Mouse (Mus musculus): ENCODE data around the gene Asb18. TPM values are rescaled to one million over a fixed set of nuclear protein-coding genes. Genes with fewer than 3 reads are reported as not detected.
A peak's percentile ranks its signal among the peaks of the same experiment; 100 is the strongest.

Asb18 gene
- polyA plus RNA-seq, 1 experiment from 2014 or later, result 0.04 TPM

GRCm38 (mm10) chr1:89934316-89935260 is 79.9 kb downstream of the Asb18 start:
- peaks cover 32% of the 10 kb centered on the region for H3K4me1 ChIP-seq (ENCODE audit: control insufficient read depth, insufficient read depth, low read length)
- WGBS, result 2% methylated on average over 19 of the region's 19 CpGs
- peaks cover 86% of the 10 kb centered on the region for H3K27me3 ChIP-seq (ENCODE audit: control insufficient read depth, insufficient read depth, low read length)
- H3K36me3 ChIP-seq (ENCODE audit: control insufficient read depth, insufficient read depth, low read length), result no peaks in the 10 kb centered on the region
- H3K9me3 ChIP-seq (ENCODE audit: control insufficient read depth, low read length), result no peaks in the 10 kb centered on the region; the same call in 1 of the 2 replicates
- H3K27ac ChIP-seq (replicated peaks; ENCODE audit: low read depth, low read length), result no peak overlapping the region
- DNase-seq (ENCODE audit: low spot score), result no peak
- no peak overlapping the region for H3K4me2 ChIP-seq (ENCODE audit: low read depth, severe bottlenecking)
- no peak overlapping the region for H3K4me3 ChIP-seq (ENCODE audit: low read depth, low read length)
- H3K9ac ChIP-seq (ENCODE audit: low read length), result no peak overlapping the region
- no peak for ATAC-seq (ENCODE audit: insufficient number of reproducible peaks, low FRiP score, low TSS enrichment, low read depth)

GRCm38 (mm10) chr1:89933786-89934185 is 80.7 kb downstream of the Asb18 start:
- Histone ChIP-seq H3K27ac (replicated peaks; ENCODE audit: low read depth, low read length) (no peak overlapping the region), H3K4me2 (ENCODE audit: low read depth, severe bottlenecking) (no peak overlapping the region), H3K4me1 (ENCODE audit: control insufficient read depth, insufficient read depth, low read length) (peaks cover 32% of the 10 kb centered on the region), H3K36me3 (ENCODE audit: control insufficient read depth, insufficient read depth, low read length) (no peaks in the 10 kb centered on the region), H3K9ac (ENCODE audit: low read length) (no peak overlapping the region), H3K27me3 (ENCODE audit: control insufficient read depth, insufficient read depth, low read length) (peaks cover 88% of the 10 kb centered on the region), H3K4me3 (ENCODE audit: low read depth, low read length) (no peak overlapping the region), H3K9me3 (ENCODE audit: control insufficient read depth, low read length) (no peaks in the 10 kb centered on the region; the same call in 1 of the 2 replicates)
- ATAC-seq (ENCODE audit: insufficient number of reproducible peaks, low FRiP score, low TSS enrichment, low read depth), result no peak
- peak; percentile 62 for DNase-seq (ENCODE audit: low spot score)
- 0% methylated on average over 21 of the region's 21 CpGs for WGBS

GRCm38 (mm10) chr1:89933028-89933427 is 81.4 kb downstream of the Asb18 start:
- Histone ChIP-seq H3K4me1 (ENCODE audit: control insufficient read depth, insufficient read depth, low read length) (peaks cover 32% of the 10 kb centered on the region), H3K27ac (replicated peaks; ENCODE audit: low read depth, low read length) (no peak overlapping the region), H3K9ac (ENCODE audit: low read length) (no peak overlapping the region), H3K27me3 (ENCODE audit: control insufficient read depth, insufficient read depth, low read length) (peaks cover 92% of the 10 kb centered on the region), H3K4me3 (ENCODE audit: low read depth, low read length) (no peak overlapping the region), H3K9me3 (ENCODE audit: control insufficient read depth, low read length) (no peaks in the 10 kb centered on the region; the same call in 1 of the 2 replicates), H3K4me2 (ENCODE audit: low read depth, severe bottlenecking) (no peak overlapping the region), H3K36me3 (ENCODE audit: control insufficient read depth, insufficient read depth, low read length) (no peaks in the 10 kb centered on the region)
- no peak for ATAC-seq (ENCODE audit: insufficient number of reproducible peaks, low FRiP score, low TSS enrichment, low read depth)
- WGBS, result 7% methylated on average over 6 of the region's 6 CpGs
- peak; percentile 52 for DNase-seq (ENCODE audit: low spot score)

GRCm38 (mm10) chr1:89932616-89933015 is 81.8 kb downstream of the Asb18 start:
- Histone ChIP-seq H3K27me3 (ENCODE audit: control insufficient read depth, insufficient read depth, low read length) (peaks cover 92% of the 10 kb centered on the region), H3K4me3 (ENCODE audit: low read depth, low read length) (no peak overlapping the region), H3K9ac (ENCODE audit: low read length) (no peak overlapping the region), H3K9me3 (ENCODE audit: control insufficient read depth, low read length) (no peaks in the 10 kb centered on the region; the same call in 1 of the 2 replicates), H3K36me3 (ENCODE audit: control insufficient read depth, insufficient read depth, low read length) (no peaks in the 10 kb centered on the region), H3K4me1 (ENCODE audit: control insufficient read depth, insufficient read depth, low read length) (peaks cover 32% of the 10 kb centered on the region), H3K4me2 (ENCODE audit: low read depth, severe bottlenecking) (no peak overlapping the region), H3K27ac (replicated peaks; ENCODE audit: low read depth, low read length) (no peak overlapping the region)
- ATAC-seq (ENCODE audit: insufficient number of reproducible peaks, low FRiP score, low TSS enrichment, low read depth) (no peak), DNase-seq (ENCODE audit: low spot score) (peak; percentile 51)
- under 1% methylated on average over 16 of the region's 16 CpGs for WGBS

- Histone ChIP-seq H3K9ac (ENCODE audit: low read length) (no peak overlapping the region), H3K9me3 (ENCODE audit: control insufficient read depth, low read length) (no peaks in the 10 kb centered on the region; the same call in 1 of the 2 replicates), H3K27ac (replicated peaks; ENCODE audit: low read depth, low read length) (no peak overlapping the region), H3K27me3 (ENCODE audit: control insufficient read depth, insufficient read depth, low read length) (peaks cover 94% of the 10 kb centered on the region), H3K4me1 (ENCODE audit: control insufficient read depth, insufficient read depth, low read length) (peaks cover 35% of the 10 kb centered on the region), H3K4me3 (ENCODE audit: low read depth, low read length) (no peak overlapping the region), H3K36me3 (ENCODE audit: control insufficient read depth, insufficient read depth, low read length) (no peaks in the 10 kb centered on the region), H3K4me2 (ENCODE audit: low read depth, severe bottlenecking) (no peak overlapping the region)
- 1% methylated on average over 19 of the region's 19 CpGs for WGBS
- DNase-seq (ENCODE audit: low spot score) (peak; percentile 60), ATAC-seq (ENCODE audit: insufficient number of reproducible peaks, low FRiP score, low TSS enrichment, low read depth) (no peak)
Measured at GRCm38 (mm10) chr1:89932021-89932423, 82.4 kb downstream of the Asb18 start.

- under 1% methylated on average over 33 of the region's 33 CpGs for WGBS
- H3K9ac ChIP-seq (ENCODE audit: low read length), result peak within 1 kb of the TSS; percentile 47
- no peak within 1 kb of the TSS for H3K27ac ChIP-seq (replicated peaks; ENCODE audit: low read depth, low read length)
- H3K36me3 ChIP-seq (ENCODE audit: control insufficient read depth, insufficient read depth, low read length), result no peaks in the 10 kb centered on the region
- no peaks in the 10 kb centered on the region; the same call in 1 of the 2 replicates for H3K9me3 ChIP-seq (ENCODE audit: control insufficient read depth, low read length)
- peak; percentile 91 for DNase-seq (ENCODE audit: low spot score)
- peak within 1 kb of the TSS; percentile 50 for H3K4me3 ChIP-seq (ENCODE audit: low read depth, low read length)
- peaks cover 94% of the 10 kb centered on the region for H3K27me3 ChIP-seq (ENCODE audit: control insufficient read depth, insufficient read depth, low read length)
- peak; percentile 71 for ATAC-seq (ENCODE audit: insufficient number of reproducible peaks, low FRiP score, low TSS enrichment, low read depth)
- H3K4me2 ChIP-seq (ENCODE audit: low read depth, severe bottlenecking), result peak within 1 kb of the TSS; percentile 88
- H3K4me1 ChIP-seq (ENCODE audit: control insufficient read depth, insufficient read depth, low read length), result peaks cover 38% of the 10 kb centered on the region
Measured at GRCm38 (mm10) chr1:89931120-89931519, 83.3 kb downstream of the Asb18 start, which contains the start of gene Gbx2. Gene Gbx2 (minus strand): TSS chr1:89931179.

- H3K4me3 ChIP-seq (ENCODE audit: low read depth, low read length), result peak overlapping the region; percentile 50
- no peaks in the 10 kb centered on the region for H3K36me3 ChIP-seq (ENCODE audit: control insufficient read depth, insufficient read depth, low read length)
- H3K4me1 ChIP-seq (ENCODE audit: control insufficient read depth, insufficient read depth, low read length), result peaks cover 34% of the 10 kb centered on the region
- peak; percentile 36; the same call in 1 of the 2 replicates for ATAC-seq (ENCODE audit: insufficient number of reproducible peaks, low FRiP score, low TSS enrichment, low read depth)
- H3K4me2 ChIP-seq (ENCODE audit: low read depth, severe bottlenecking), result peak overlapping the region; percentile 88
- no peak overlapping the region for H3K27ac ChIP-seq (replicated peaks; ENCODE audit: low read depth, low read length)
- H3K27me3 ChIP-seq (ENCODE audit: control insufficient read depth, insufficient read depth, low read length), result peaks cover 92% of the 10 kb centered on the region
- peak overlapping the region; percentile 47 for H3K9ac ChIP-seq (ENCODE audit: low read length)
- 0% methylated on average over 44 of the region's 45 CpGs for WGBS
- peak; percentile 58 for DNase-seq (ENCODE audit: low spot score)
- H3K9me3 ChIP-seq (ENCODE audit: control insufficient read depth, low read length), result no peaks in the 10 kb centered on the region; the same call in 1 of the 2 replicates
Measured at GRCm38 (mm10) chr1:89930551-89930950, 83.9 kb downstream of the Asb18 start.

- Histone ChIP-seq H3K27ac (replicated peaks; ENCODE audit: low read depth, low read length) (no peak overlapping the region), H3K9me3 (ENCODE audit: control insufficient read depth, low read length) (no peaks in the 10 kb centered on the region; the same call in 1 of the 2 replicates), H3K4me3 (ENCODE audit: low read depth, low read length) (peak overlapping the region; percentile 50), H3K36me3 (ENCODE audit: control insufficient read depth, insufficient read depth, low read length) (no peaks in the 10 kb centered on the region), H3K4me2 (ENCODE audit: low read depth, severe bottlenecking) (peak overlapping the region; percentile 88), H3K4me1 (ENCODE audit: control insufficient read depth, insufficient read depth, low read length) (peaks cover 32% of the 10 kb centered on the region), H3K27me3 (ENCODE audit: control insufficient read depth, insufficient read depth, low read length) (peaks cover 90% of the 10 kb centered on the region), H3K9ac (ENCODE audit: low read length) (peak overlapping the region; percentile 47)
- DNase-seq (ENCODE audit: low spot score), result peak; percentile 79
- under 1% methylated on average over 47 of the region's 55 CpGs for WGBS
- ATAC-seq (ENCODE audit: insufficient number of reproducible peaks, low FRiP score, low TSS enrichment, low read depth), result no peak
Measured at GRCm38 (mm10) chr1:89929721-89930505, 84.6 kb downstream of the Asb18 start.

All from limb, embryonic 11.5 days (tissue).